Mouse (Mus musculus): ENCODE results near the gene Tnnt2. TPM values are rescaled to one million over a fixed set of nuclear protein-coding genes. Genes with fewer than 3 reads are reported as not detected.

The Tnnt2 gene
- polyA plus RNA-seq, 1 experiment from 2014 or later: 12.2 TPM

GRCm38 (mm10) chr1:135820071-135820470 lies 16.1 kb upstream of the Tnnt2 start:
- H3K4me3 ChIP-seq: peak overlapping the region; percentile 60
- no peaks in the 10 kb centered on the region for H3K9me3 ChIP-seq
- no peak overlapping the region for H3K27ac ChIP-seq
- peak overlapping the region; percentile 99 for H3K4me2 ChIP-seq
- peaks cover 15% of the 10 kb centered on the region for H3K4me1 ChIP-seq
- H3K9ac ChIP-seq: no peak overlapping the region
- no peaks in the 10 kb centered on the region for H3K36me3 ChIP-seq
- H3K27me3 ChIP-seq: peaks cover 71% of the 10 kb centered on the region
- no peak for ATAC-seq (ENCODE audit: insufficient number of reproducible peaks, insufficient read depth, low FRiP score, low TSS enrichment, low read depth)
- 81% methylated on average over 10 of the region's 10 CpGs for WGBS

GRCm38 (mm10) chr1:135820736-135821364 lies 15.3 kb upstream of the Tnnt2 start:
- no peaks in the 10 kb centered on the region for H3K36me3 ChIP-seq
- peak overlapping the region; percentile 99; the same call in 1 of the 2 replicates for H3K4me2 ChIP-seq
- no peak overlapping the region for H3K27ac ChIP-seq
- H3K9me3 ChIP-seq: no peaks in the 10 kb centered on the region
- H3K27me3 ChIP-seq: peaks cover 65% of the 10 kb centered on the region
- H3K9ac ChIP-seq: no peak overlapping the region
- peaks cover 15% of the 10 kb centered on the region for H3K4me1 ChIP-seq
- WGBS: 76% methylated on average over 16 of the region's 16 CpGs
- H3K4me3 ChIP-seq: no peak overlapping the region
- no peak for ATAC-seq (ENCODE audit: insufficient number of reproducible peaks, insufficient read depth, low FRiP score, low TSS enrichment, low read depth)

GRCm38 (mm10) chr1:135821780-135822179 lies 14.4 kb upstream of the Tnnt2 start:
- Histone ChIP-seq H3K4me1 (peaks cover 15% of the 10 kb centered on the region), H3K36me3 (no peaks in the 10 kb centered on the region), H3K4me3 (no peak overlapping the region), H3K9me3 (no peaks in the 10 kb centered on the region), H3K27me3 (peaks cover 56% of the 10 kb centered on the region), H3K9ac (no peak overlapping the region), H3K4me2 (no peak overlapping the region), H3K27ac (no peak overlapping the region)
- ATAC-seq (ENCODE audit: insufficient number of reproducible peaks, insufficient read depth, low FRiP score, low TSS enrichment, low read depth): no peak
- WGBS: 79% methylated on average over 7 of the region's 7 CpGs

GRCm38 (mm10) chr1:135828918-135829317 lies 7.2 kb upstream of the Tnnt2 start:
- WGBS: 30% methylated on average over 1 of the region's 1 CpGs

DNA sequence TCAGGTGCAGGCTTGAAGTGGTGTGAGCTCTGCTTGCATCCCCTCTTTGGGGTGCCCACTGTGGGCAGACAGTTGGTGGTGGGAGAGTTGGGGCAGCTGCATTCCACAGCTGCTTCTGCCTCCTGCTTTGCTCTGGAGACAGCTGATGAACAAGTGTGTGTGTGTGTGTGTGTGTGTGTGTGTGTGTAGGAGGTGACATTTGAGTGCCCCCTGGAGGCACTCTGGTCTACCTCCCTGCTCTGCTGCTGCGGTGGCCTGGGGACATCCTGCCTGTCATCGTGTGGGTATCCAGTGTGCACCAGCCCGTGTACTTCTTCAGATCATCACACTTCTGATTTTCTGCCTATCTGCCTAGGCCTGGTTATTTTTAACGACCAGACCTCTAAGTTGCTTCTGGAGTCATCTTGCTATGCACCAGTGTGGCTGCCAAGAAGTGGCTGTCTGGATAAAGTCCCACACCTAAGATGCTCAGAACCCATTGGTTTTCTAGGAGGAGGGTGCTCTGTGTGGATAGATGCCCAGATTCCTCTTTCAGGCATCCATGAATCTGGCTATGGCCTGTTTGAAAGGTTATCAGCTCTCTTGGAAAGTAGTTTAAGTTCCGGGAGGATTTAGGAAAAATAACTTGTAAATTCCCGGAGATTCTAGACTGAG lies 1.8 kb upstream of the Tnnt2 start:
- Histone ChIP-seq H3K36me3 (no peaks in the 10 kb centered on the region), H3K4me3 (no peak overlapping the region), H3K9me3 (no peaks in the 10 kb centered on the region), H3K9ac (no peak overlapping the region), H3K27me3 (peaks cover 3% of the 10 kb centered on the region), H3K4me2 (no peak overlapping the region), H3K4me1 (peaks cover 18% of the 10 kb centered on the region), H3K27ac (no peak overlapping the region)
- ATAC-seq (ENCODE audit: insufficient number of reproducible peaks, insufficient read depth, low FRiP score, low TSS enrichment, low read depth): no peak
- 58% methylated on average over 6 of the region's 6 CpGs for WGBS

More at GRCm38 (mm10) chr1:135828918-135829317, 7.2 kb upstream of the Tnnt2 start:
- no peak overlapping the region for H3K27ac ChIP-seq
- H3K4me1 ChIP-seq: peaks cover under 1% of the 10 kb centered on the region
- no peak for ATAC-seq (ENCODE audit: insufficient number of reproducible peaks, insufficient read depth, low FRiP score, low TSS enrichment, low read depth)
- no peaks in the 10 kb centered on the region for H3K36me3 ChIP-seq
- peaks cover 3% of the 10 kb centered on the region for H3K27me3 ChIP-seq
- no peak overlapping the region for H3K4me2 ChIP-seq
- no peak overlapping the region for H3K9ac ChIP-seq
- H3K4me3 ChIP-seq: no peak overlapping the region
- no peaks in the 10 kb centered on the region for H3K9me3 ChIP-seq

GRCm38 (mm10) chr1:135834983-135835382 lies 1.2 kb upstream of the Tnnt2 start:
- no peak overlapping the region for H3K4me3 ChIP-seq
- no peak for ATAC-seq (ENCODE audit: insufficient number of reproducible peaks, insufficient read depth, low FRiP score, low TSS enrichment, low read depth)
- H3K9me3 ChIP-seq: no peaks in the 10 kb centered on the region
- no peaks in the 10 kb centered on the region for H3K36me3 ChIP-seq
- H3K4me1 ChIP-seq: peaks cover 18% of the 10 kb centered on the region
- peaks cover 3% of the 10 kb centered on the region; the same call in 1 of the 2 replicates for H3K27me3 ChIP-seq
- no peak overlapping the region for H3K4me2 ChIP-seq
- H3K9ac ChIP-seq: no peak overlapping the region
- H3K27ac ChIP-seq: no peak overlapping the region; the same call in 1 of the 2 replicates
- WGBS: 67% methylated on average over 8 of the region's 8 CpGs

DNA sequence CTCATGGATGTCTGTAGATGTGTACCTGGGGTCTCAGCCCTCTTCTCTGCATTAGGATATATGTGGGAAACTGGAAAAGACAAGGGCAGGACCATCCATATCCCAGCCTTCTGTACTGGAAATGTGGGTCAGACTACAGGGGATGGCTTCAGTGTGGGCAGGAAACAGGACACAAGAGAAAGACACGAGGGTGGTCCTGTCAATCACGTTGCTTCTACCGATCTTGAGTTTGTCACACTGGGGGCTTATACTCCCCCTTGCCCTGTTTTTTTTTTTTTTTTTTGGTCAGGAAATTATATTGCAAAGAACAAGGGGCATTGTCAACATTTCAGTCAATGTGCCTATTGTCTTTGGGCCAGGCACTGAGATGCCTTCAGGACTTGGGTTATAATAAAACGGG lies 2.5 kb downstream of the Tnnt2 start:
- no peaks in the 10 kb centered on the region for H3K9me3 ChIP-seq
- no peak overlapping the region for H3K4me3 ChIP-seq
- peaks cover 18% of the 10 kb centered on the region for H3K4me1 ChIP-seq
- no peak overlapping the region for H3K27ac ChIP-seq
- H3K27me3 ChIP-seq: no peaks in the 10 kb centered on the region
- no peaks in the 10 kb centered on the region for H3K36me3 ChIP-seq
- H3K9ac ChIP-seq: no peak overlapping the region
- H3K4me2 ChIP-seq: no peak overlapping the region
- 44% methylated on average over 4 of the region's 4 CpGs for WGBS
- ATAC-seq (ENCODE audit: insufficient number of reproducible peaks, insufficient read depth, low FRiP score, low TSS enrichment, low read depth): no peak

GRCm38 (mm10) chr1:135839065-135839464 lies 2.9 kb downstream of the Tnnt2 start:
- H3K4me3 ChIP-seq: no peak overlapping the region
- H3K27me3 ChIP-seq: no peaks in the 10 kb centered on the region
- H3K36me3 ChIP-seq: no peaks in the 10 kb centered on the region
- H3K9me3 ChIP-seq: no peaks in the 10 kb centered on the region
- peaks cover 16% of the 10 kb centered on the region for H3K4me1 ChIP-seq
- no peak overlapping the region for H3K27ac ChIP-seq
- no peak overlapping the region for H3K9ac ChIP-seq
- H3K4me2 ChIP-seq: no peak overlapping the region
- no peak for ATAC-seq (ENCODE audit: insufficient number of reproducible peaks, insufficient read depth, low FRiP score, low TSS enrichment, low read depth)
- 86% methylated on average over 6 of the region's 6 CpGs for WGBS

DNA sequence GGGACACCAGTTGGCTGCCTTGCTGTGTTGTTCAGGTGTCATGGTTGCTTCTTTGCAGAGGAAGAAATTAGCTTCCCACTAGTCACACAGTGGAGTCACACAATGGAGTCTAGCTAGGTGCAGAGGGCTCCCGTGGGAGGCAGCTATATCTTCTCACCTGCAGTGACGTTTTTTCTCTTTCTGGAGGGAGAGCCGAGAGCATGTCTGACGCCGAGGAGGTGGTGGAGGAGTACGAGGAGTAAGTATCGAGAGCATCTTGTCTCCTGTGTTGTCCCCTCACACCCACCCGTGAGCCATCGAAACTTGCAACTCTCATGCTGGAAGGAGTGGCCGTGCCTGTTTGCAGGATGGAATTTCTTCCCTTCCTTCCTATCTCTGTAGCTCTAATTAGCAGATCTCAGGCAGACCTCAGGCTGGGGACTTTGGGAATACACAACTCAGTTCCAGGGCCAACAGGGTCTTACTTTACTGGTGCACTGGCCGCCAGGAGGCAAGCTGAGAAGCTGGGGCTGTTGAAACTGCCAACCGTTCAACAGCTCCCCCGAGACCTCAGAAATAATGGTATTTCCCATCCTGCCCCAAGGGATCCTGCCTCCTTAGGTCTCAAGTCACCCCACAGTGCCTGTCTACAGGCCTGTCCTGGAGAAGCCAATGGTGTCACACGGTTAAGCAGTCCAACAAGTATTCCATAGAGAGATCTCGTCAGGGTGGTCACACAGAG lies 4.7 kb downstream of the Tnnt2 start:
- no peaks in the 10 kb centered on the region for H3K9me3 ChIP-seq
- no peak overlapping the region for H3K4me3 ChIP-seq
- no peaks in the 10 kb centered on the region for H3K27me3 ChIP-seq
- H3K36me3 ChIP-seq: no peaks in the 10 kb centered on the region
- no peak overlapping the region for H3K9ac ChIP-seq
- peaks cover 6% of the 10 kb centered on the region; the same call in 1 of the 2 replicates for H3K4me1 ChIP-seq
- 60% methylated on average over 15 of the region's 15 CpGs for WGBS
- H3K4me2 ChIP-seq: no peak overlapping the region
- ATAC-seq (ENCODE audit: insufficient number of reproducible peaks, insufficient read depth, low FRiP score, low TSS enrichment, low read depth): no peak
- no peak overlapping the region for H3K27ac ChIP-seq

- H3K36me3 ChIP-seq: no peaks in the 10 kb centered on the region
- no peak overlapping the region for H3K4me3 ChIP-seq
- H3K27ac ChIP-seq: no peak overlapping the region
- no peak for ATAC-seq (ENCODE audit: insufficient number of reproducible peaks, insufficient read depth, low FRiP score, low TSS enrichment, low read depth)
- WGBS: 83% methylated on average over 10 of the region's 10 CpGs
- no peak overlapping the region for H3K9ac ChIP-seq
- H3K9me3 ChIP-seq: no peaks in the 10 kb centered on the region
- H3K27me3 ChIP-seq: no peaks in the 10 kb centered on the region
- H3K4me1 ChIP-seq: no peaks in the 10 kb centered on the region
- no peak overlapping the region for H3K4me2 ChIP-seq
These were observed 7.5 kb downstream of the Tnnt2 start for GRCm38 (mm10) chr1:135843519-135844262.

- Histone ChIP-seq H3K9ac (no peak overlapping the region), H3K27ac (no peak overlapping the region), H3K36me3 (no peaks in the 10 kb centered on the region), H3K9me3 (no peaks in the 10 kb centered on the region), H3K4me2 (no peak overlapping the region), H3K27me3 (no peaks in the 10 kb centered on the region), H3K4me1 (no peaks in the 10 kb centered on the region), H3K4me3 (no peak overlapping the region)
- ATAC-seq (ENCODE audit: insufficient number of reproducible peaks, insufficient read depth, low FRiP score, low TSS enrichment, low read depth): no peak
- WGBS: 71% methylated on average over 6 of the region's 6 CpGs
These were observed 8.3 kb downstream of the Tnnt2 start for GRCm38 (mm10) chr1:135844481-135844880.
